Mouse (Mus musculus) embryonic facial prominence, embryonic 11.5 days (tissue): Measurements from ENCODE around the gene Snx29. TPM values are rescaled to one million over a fixed set of nuclear protein-coding genes. Genes with fewer than 3 reads are reported as not detected.

Source experiments
- ATAC-seq: fragments of 200-750 bp; cut with Nextera tagmentation; replicated peaks from 2 replicates; pipeline ENCODE4 v1.8.0; 2017; ENCODE audit warnings: low read depth; ENCODE audit not compliant: insufficient number of reproducible peaks, low FRiP score, low TSS enrichment
- DNase-seq: peaks from one replicate; pipeline ENCODE4 v3.0.0-alpha.2; 2015; ENCODE audit warnings: low spot score
- H3K27ac ChIP-seq: fragments of 300-500 bp; sonication (generic); replicated peaks from 2 replicates; pipeline ENCODE4 v1.5.1; 2014; ENCODE audit warnings: mild to moderate bottlenecking, low read depth, low read length, control low read depth
- H3K27me3 ChIP-seq: fragments of 300-500 bp; sonication (generic); 2 replicates; pipeline ENCODE4 v1.6.1; 2014; ENCODE audit warnings: mild to moderate bottlenecking, low read length, moderate library complexity, mixed read lengths; ENCODE audit not compliant: control insufficient read depth, insufficient read depth
- H3K36me3 ChIP-seq: fragments of 300-500 bp; sonication (generic); replicated peaks from 2 replicates; pipeline ENCODE4 v1.6.1; 2014; ENCODE audit warnings: low read depth, mild to moderate bottlenecking, low read length, moderate library complexity, mixed read lengths; ENCODE audit not compliant: control insufficient read depth, insufficient read depth
- H3K4me1 ChIP-seq: fragments of 300-500 bp; sonication (generic); 2 replicates; pipeline ENCODE4 v1.6.1; 2014; ENCODE audit warnings: low read length, mixed read lengths; ENCODE audit not compliant: control insufficient read depth, insufficient read depth
- H3K4me2 ChIP-seq: fragments of 300-500 bp; sonication (generic); 2 replicates; pipeline ENCODE4 v1.6.1; 2014; ENCODE audit warnings: low read depth, mild to moderate bottlenecking, control low read depth, low read length, moderate library complexity
- H3K4me3 ChIP-seq: fragments of 300-500 bp; sonication (generic); 2 replicates; pipeline ENCODE4 v1.5.1; 2014; ENCODE audit warnings: low read depth, low read length, control low read depth
- H3K9ac ChIP-seq: fragments of 300-500 bp; sonication (generic); replicated peaks from 2 replicates; pipeline ENCODE4 v1.6.1; 2014; ENCODE audit warnings: mild to moderate bottlenecking, control low read depth, low read length
- H3K9me3 ChIP-seq: fragments of 300-500 bp; sonication (generic); replicated peaks from 2 replicates; pipeline ENCODE4 v1.6.1; 2016; ENCODE audit warnings: mild to moderate bottlenecking, low read length, inconsistent platforms, mixed read lengths; ENCODE audit not compliant: control insufficient read depth
- WGBS: fragments of 180-500 bp; shearing (Covaris S2); extraction: QIAGEN DNeasy Blood & Tissue Kit; methylation state at CpG from one replicate; pipeline ENCODE4 v1.1.7; 2014; 5-methylcytosine and 5-hydroxymethylcytosine counted together
- polyA plus RNA-seq: library from polyadenylated mRNA; unstranded; fragments of >200 nt; fragmentation: Nextera tagmentation; extraction: Ambion mirVana; gene quantifications from 2 replicates; pipeline ENCODE4 v1.2.1, GENCODE M21; 2014

The Snx29 gene
- polyA plus RNA-seq, 1 experiment from 2014 or later: 7.0 TPM

DNA sequence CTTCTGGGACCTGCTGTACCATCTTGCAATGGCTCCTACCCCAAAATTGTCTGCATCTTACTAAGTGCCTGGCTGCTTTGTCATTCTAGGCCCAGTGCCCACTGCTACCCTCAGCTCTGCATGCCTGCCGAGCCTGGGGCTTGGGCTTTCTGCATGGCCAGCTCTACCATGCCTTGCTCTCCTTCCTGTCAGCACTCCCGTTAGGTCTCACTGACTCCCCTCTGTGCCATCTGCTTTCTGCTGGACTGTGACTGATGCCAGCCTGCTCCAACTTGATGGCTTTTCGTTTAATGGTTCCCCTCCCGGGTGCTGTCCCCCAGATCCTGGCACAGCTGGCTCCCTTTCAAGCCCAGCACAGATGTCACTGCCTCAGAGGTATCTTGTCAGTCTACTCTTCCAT lies 150.1 kb downstream of the Snx29 start:
- Histone ChIP-seq H3K27ac (no peak overlapping the region), H3K9ac (no peak overlapping the region), H3K4me2 (no peak overlapping the region), H3K9me3 (no peaks in the 10 kb centered on the region), H3K36me3 (no peaks in the 10 kb centered on the region), H3K27me3 (no peaks in the 10 kb centered on the region; the same call in 1 of the 2 replicates), H3K4me1 (no peaks in the 10 kb centered on the region), H3K4me3 (no peak overlapping the region)
- ATAC-seq (no peak), DNase-seq (no peak)
- WGBS: 81% methylated on average over 4 of the region's 4 CpGs

DNA sequence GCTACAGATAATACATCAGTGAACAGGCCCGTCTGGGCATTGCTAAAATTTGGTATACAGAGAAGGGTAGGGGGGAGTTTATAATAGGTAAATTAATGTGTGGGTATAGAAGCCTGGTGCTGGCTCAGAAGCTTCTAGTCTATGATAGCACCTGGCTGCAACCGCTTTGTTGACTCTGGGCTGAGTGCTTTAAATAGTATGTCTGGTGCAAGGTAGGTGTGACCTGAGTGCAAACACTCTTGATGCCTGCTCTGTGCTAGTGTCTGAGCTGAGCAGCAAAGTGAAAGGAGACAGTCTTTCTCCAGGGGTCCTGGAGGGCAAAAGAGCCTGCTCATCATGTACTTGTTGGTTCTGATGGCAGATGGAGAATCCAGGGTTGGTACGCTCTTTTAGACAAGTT lies 150.8 kb downstream of the Snx29 start:
- no peaks in the 10 kb centered on the region for H3K36me3 ChIP-seq
- 87% methylated on average over 3 of the region's 3 CpGs for WGBS
- no peak overlapping the region for H3K9ac ChIP-seq
- H3K9me3 ChIP-seq: no peaks in the 10 kb centered on the region
- no peak overlapping the region for H3K27ac ChIP-seq
- DNase-seq: no peak
- no peak for ATAC-seq
- no peaks in the 10 kb centered on the region; the same call in 1 of the 2 replicates for H3K27me3 ChIP-seq
- no peak overlapping the region for H3K4me2 ChIP-seq
- H3K4me3 ChIP-seq: no peak overlapping the region
- no peaks in the 10 kb centered on the region for H3K4me1 ChIP-seq

DNA sequence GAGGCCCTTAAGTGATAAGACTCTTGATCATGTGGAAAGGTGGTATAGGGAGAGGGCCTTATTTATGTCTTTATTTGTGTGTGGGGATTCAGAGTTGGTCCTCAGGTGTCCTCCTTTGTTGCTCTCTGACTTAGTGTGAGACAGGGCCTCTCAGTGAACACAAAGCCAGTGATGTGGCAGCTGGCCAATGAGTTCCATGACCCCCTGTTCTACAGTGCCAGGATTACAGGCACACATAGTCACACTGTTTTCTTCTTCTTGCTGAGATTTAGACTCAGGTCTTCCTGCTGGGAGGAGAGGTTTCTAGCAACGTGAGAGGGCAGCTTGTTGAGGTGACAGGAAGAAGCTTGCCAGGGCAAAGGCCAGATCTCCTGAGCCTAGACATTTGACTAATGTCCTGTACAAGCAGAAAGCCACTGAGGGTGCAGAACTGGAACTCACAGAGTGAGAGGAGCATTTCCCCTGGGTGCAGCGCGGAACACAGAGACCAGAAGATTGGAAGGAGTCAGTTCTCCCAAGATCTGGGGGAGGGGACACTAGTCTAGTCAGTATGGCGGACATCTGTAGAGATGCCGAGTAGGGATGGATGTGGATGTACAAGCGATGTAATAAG lies 151.3 kb downstream of the Snx29 start:
- H3K36me3 ChIP-seq: no peaks in the 10 kb centered on the region
- H3K27me3 ChIP-seq: no peaks in the 10 kb centered on the region
- H3K9me3 ChIP-seq: no peaks in the 10 kb centered on the region
- no peak for ATAC-seq
- no peak for DNase-seq
- H3K9ac ChIP-seq: no peak overlapping the region
- WGBS: 82% methylated on average over 6 of the region's 6 CpGs
- no peak overlapping the region for H3K27ac ChIP-seq
- no peak overlapping the region for H3K4me3 ChIP-seq
- H3K4me1 ChIP-seq: no peaks in the 10 kb centered on the region
- no peak overlapping the region for H3K4me2 ChIP-seq

DNA sequence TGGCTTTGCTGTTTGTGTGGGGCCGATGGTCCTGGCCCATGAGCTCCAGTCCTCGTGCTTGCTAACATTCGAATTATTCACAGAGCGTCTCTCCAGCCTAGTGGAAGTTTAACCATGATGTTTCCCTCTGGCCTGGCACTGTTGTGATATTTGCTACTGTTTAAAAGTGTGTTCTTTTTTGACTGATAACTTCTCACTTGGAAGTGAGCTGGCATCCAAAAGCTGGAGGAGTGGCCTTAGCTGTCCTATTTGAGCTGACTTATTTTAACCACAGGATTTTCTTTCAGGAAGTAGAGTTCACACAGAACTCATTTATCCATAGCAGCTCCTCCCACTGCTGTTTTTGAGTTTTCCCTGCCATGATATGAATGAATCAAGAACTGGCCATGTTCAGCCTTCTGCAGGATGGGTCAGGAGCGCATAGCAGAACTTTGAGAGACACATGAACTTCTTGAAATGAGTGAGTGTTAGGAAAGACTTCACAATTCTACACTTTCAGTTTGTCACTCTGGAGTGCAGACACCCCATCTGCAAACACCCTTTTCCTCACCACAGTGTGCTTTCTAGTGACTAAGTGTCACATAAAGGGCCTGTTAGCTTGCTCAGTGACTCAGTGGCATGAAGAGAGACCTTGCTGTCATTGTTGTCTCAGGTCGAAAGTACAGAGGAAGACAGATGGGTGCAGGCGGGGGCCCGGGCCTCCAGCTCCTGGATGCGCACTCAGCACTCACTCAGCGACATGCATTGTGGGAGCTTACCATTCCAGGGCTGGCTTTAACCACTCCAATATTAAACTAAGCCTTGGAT lies 152.6 kb downstream of the Snx29 start:
- H3K27ac ChIP-seq: no peak overlapping the region
- no peaks in the 10 kb centered on the region for H3K9me3 ChIP-seq
- H3K4me3 ChIP-seq: no peak overlapping the region
- H3K27me3 ChIP-seq: no peaks in the 10 kb centered on the region
- no peaks in the 10 kb centered on the region for H3K36me3 ChIP-seq
- DNase-seq (no peak), ATAC-seq (no peak)
- no peak overlapping the region for H3K9ac ChIP-seq
- no peak overlapping the region for H3K4me2 ChIP-seq
- 87% methylated on average over 10 of the region's 10 CpGs for WGBS
- H3K4me1 ChIP-seq: no peaks in the 10 kb centered on the region

DNA sequence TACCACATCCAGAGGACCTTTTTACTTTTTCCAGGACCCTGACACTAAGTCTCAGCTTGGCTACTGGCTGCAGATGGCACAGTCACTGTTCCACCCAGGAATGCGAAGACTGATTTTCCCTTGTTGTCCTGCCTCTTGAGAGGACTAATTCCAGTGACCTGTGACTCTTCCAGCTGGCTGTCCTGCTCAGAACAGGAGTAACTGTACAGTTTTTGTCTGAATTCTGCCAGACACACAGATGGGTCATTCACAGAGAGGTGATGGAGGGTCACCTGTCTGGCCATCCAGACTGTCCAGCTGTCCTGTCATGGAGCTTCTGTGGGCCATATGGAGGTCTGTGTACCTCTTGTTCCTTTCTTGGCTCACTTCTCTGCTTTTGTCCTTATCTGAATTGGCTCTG lies 153.6 kb downstream of the Snx29 start:
- Histone ChIP-seq H3K27ac (no peak overlapping the region), H3K9me3 (no peaks in the 10 kb centered on the region), H3K9ac (no peak overlapping the region), H3K4me1 (no peaks in the 10 kb centered on the region), H3K4me2 (no peak overlapping the region), H3K4me3 (no peak overlapping the region), H3K27me3 (no peaks in the 10 kb centered on the region), H3K36me3 (no peaks in the 10 kb centered on the region)
- ATAC-seq (no peak), DNase-seq (no peak)
- 92% methylated on average over 1 of the region's 1 CpGs for WGBS

DNA sequence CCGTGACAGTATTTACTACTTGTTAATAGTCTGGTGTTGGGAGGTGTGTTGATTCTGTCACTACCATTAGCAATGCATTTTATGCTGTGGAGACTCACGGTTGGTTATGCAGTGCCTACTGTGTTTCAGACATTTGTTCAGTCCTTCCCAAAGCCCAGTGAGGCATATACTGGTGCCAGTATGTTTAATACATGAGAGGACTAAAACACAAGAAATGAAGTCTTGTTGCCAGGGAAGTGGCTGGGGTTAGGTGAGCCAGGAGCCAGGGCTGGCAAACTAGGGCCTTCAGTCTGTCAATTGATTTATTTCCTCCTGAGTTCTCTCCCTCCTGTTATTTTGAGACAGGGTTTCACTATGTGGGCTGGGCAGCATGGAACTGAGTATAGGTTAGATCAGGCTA lies 154.3 kb downstream of the Snx29 start:
- Histone ChIP-seq H3K4me3 (no peak overlapping the region), H3K9me3 (no peaks in the 10 kb centered on the region), H3K27ac (no peak overlapping the region), H3K27me3 (no peaks in the 10 kb centered on the region), H3K9ac (no peak overlapping the region), H3K4me2 (no peak overlapping the region), H3K4me1 (no peaks in the 10 kb centered on the region), H3K36me3 (no peaks in the 10 kb centered on the region)
- ATAC-seq (no peak), DNase-seq (no peak)
- WGBS: 80% methylated on average over 2 of the region's 2 CpGs

DNA sequence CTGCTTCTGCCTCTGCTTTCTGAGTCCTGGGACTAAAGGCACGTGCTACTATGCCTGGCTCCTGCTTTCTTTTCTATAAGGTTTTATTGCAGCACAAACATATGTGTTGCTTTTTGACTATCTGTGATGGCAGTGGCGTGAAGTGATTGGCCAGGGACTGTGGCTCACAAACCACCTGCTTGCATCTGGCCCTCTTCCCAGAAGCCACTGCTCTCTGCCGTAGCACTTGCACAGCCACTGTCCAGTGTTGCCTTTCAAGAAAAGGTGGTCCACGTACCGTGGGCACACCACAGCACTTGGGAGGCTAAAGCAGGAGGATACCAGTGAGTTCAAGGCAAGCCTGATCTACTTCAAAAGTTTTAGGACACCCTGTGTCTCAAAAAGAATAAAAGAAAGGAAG lies 154.9 kb downstream of the Snx29 start:
- H3K4me2 ChIP-seq: no peak overlapping the region
- no peaks in the 10 kb centered on the region for H3K27me3 ChIP-seq
- no peak overlapping the region for H3K9ac ChIP-seq
- H3K9me3 ChIP-seq: no peaks in the 10 kb centered on the region
- H3K36me3 ChIP-seq: no peaks in the 10 kb centered on the region
- no peak for ATAC-seq
- no peak overlapping the region for H3K27ac ChIP-seq
- no peak for DNase-seq
- no peaks in the 10 kb centered on the region for H3K4me1 ChIP-seq
- H3K4me3 ChIP-seq: no peak overlapping the region
- 89% methylated on average over 5 of the region's 5 CpGs for whole genome bisulfite sequencing

DNA sequence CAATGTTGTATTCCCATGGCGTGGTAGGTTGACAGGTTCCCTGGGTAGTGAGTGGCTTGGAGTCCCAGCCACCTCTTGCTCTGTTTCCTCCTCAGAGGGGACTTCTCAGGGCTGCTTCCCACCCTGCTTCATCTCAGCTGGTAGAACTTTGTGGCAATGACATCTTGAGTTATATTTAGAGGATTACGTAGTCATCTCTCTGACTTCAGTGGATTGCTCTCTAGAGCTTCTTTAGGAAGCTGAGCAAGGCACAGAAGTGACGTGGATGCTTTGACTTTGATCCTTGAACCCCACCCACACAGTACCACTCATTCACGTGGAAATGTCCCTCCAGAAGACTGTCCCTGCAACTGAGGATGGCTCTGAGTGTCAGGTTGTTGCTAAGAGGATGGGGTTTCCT lies 156.9 kb downstream of the Snx29 start:
- Histone ChIP-seq H3K4me3 (no peak overlapping the region), H3K9ac (no peak overlapping the region), H3K27me3 (no peaks in the 10 kb centered on the region), H3K36me3 (no peaks in the 10 kb centered on the region), H3K9me3 (no peaks in the 10 kb centered on the region), H3K4me1 (no peaks in the 10 kb centered on the region), H3K4me2 (no peak overlapping the region), H3K27ac (no peak overlapping the region)
- ATAC-seq: no peak
- DNase-seq: no peak
- WGBS: 87% methylated on average over 4 of the region's 4 CpGs
